Mouse (Mus musculus) embryonic facial prominence, embryonic 11.5 days (tissue): ENCODE results near the gene Scp2. TPM values are rescaled to one million over a fixed set of nuclear protein-coding genes. Genes with fewer than 3 reads are reported as not detected.

Experiments
- ATAC-seq: fragments of 200-750 bp; cut with Nextera tagmentation; replicated peaks from 2 replicates; pipeline ENCODE4 v1.8.0; 2017; ENCODE audit warnings: low read depth; ENCODE audit not compliant: insufficient number of reproducible peaks, low FRiP score, low TSS enrichment
- DNase-seq: peaks from one replicate; pipeline ENCODE4 v3.0.0-alpha.2; 2015; ENCODE audit warnings: low spot score
- H3K27ac ChIP-seq: fragments of 300-500 bp; sonication (generic); replicated peaks from 2 replicates; pipeline ENCODE4 v1.5.1; 2014; ENCODE audit warnings: mild to moderate bottlenecking, low read depth, low read length, control low read depth
- H3K27me3 ChIP-seq: fragments of 300-500 bp; sonication (generic); 2 replicates; pipeline ENCODE4 v1.6.1; 2014; ENCODE audit warnings: mild to moderate bottlenecking, low read length, moderate library complexity, mixed read lengths; ENCODE audit not compliant: control insufficient read depth, insufficient read depth
- H3K36me3 ChIP-seq: fragments of 300-500 bp; sonication (generic); replicated peaks from 2 replicates; pipeline ENCODE4 v1.6.1; 2014; ENCODE audit warnings: low read depth, mild to moderate bottlenecking, low read length, moderate library complexity, mixed read lengths; ENCODE audit not compliant: control insufficient read depth, insufficient read depth
- H3K4me1 ChIP-seq: fragments of 300-500 bp; sonication (generic); 2 replicates; pipeline ENCODE4 v1.6.1; 2014; ENCODE audit warnings: low read length, mixed read lengths; ENCODE audit not compliant: control insufficient read depth, insufficient read depth
- H3K4me2 ChIP-seq: fragments of 300-500 bp; sonication (generic); 2 replicates; pipeline ENCODE4 v1.6.1; 2014; ENCODE audit warnings: low read depth, mild to moderate bottlenecking, control low read depth, low read length, moderate library complexity
- H3K4me3 ChIP-seq: fragments of 300-500 bp; sonication (generic); 2 replicates; pipeline ENCODE4 v1.5.1; 2014; ENCODE audit warnings: low read depth, low read length, control low read depth
- H3K9ac ChIP-seq: fragments of 300-500 bp; sonication (generic); replicated peaks from 2 replicates; pipeline ENCODE4 v1.6.1; 2014; ENCODE audit warnings: mild to moderate bottlenecking, control low read depth, low read length
- H3K9me3 ChIP-seq: fragments of 300-500 bp; sonication (generic); replicated peaks from 2 replicates; pipeline ENCODE4 v1.6.1; 2016; ENCODE audit warnings: mild to moderate bottlenecking, low read length, inconsistent platforms, mixed read lengths; ENCODE audit not compliant: control insufficient read depth
- WGBS: fragments of 180-500 bp; shearing (Covaris S2); extraction: QIAGEN DNeasy Blood & Tissue Kit; methylation state at CpG from one replicate; pipeline ENCODE4 v1.1.7; 2014; 5-methylcytosine and 5-hydroxymethylcytosine counted together
- polyA plus RNA-seq: library from polyadenylated mRNA; unstranded; fragments of >200 nt; fragmentation: Nextera tagmentation; extraction: Ambion mirVana; gene quantifications from 2 replicates; pipeline ENCODE4 v1.2.1, GENCODE M21; 2014

Gene Scp2
- polyA plus RNA-seq, 1 experiment from 2014 or later: 183 TPM

DNA sequence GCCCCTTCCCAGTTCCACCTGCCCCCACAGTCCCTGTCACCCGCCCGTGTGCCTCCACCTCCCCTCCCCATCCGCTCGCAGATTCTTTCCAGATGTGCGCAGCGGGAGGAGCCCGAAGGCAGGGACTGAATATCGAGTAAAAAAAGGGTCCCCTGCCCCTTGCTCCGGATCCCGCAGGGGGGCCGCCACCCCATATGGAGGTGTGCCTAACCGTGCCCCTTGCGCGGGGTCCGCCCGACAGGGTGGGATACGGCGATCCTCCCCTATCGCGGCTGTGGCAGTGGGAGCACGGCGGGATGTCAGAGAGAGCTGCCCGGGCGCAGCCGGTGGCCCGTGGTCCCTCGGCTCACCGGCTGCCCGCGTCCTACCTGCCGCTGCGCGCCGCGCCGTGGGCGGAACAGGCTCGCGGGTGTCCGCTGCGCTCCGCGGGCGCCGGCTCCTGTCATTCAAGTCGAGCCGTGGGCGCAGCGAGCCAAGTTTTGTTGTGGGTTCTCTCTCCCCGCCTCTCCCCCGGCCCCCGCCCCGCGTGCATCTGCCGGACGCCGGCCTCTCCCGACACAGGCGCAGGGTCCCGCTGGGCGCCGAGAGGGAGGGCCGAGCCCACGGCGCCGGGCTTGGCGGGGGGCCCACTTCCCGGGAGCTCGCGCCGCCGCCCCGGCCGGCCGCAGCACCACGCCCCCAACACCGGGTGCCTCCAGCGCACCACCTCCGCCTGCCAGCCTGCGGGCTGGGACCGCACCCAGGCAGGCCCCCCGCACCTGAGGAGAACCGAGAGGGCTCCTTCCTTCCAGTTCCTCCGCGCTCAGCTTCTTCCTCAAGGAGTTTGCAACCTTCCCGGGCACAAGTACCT lies 113.1 kb downstream of the Scp2 start:
- ATAC-seq (0 out of 2 replicates have a peak, but pooled peaks have one; percentile 27), DNase-seq (peak; percentile 62)
- under 1% methylated on average over 77 of the region's 86 CpGs for WGBS
- Histone ChIP-seq H3K4me2 (peak overlapping the region; percentile 98), H3K4me1 (peaks cover 5% of the 10 kb centered on the region; the same call in 1 of the 2 replicates), H3K27me3 (peaks cover 20% of the 10 kb centered on the region), H3K4me3 (peak overlapping the region; percentile 61), H3K9me3 (no peaks in the 10 kb centered on the region), H3K9ac (peak overlapping the region; percentile 59), H3K27ac (no peak overlapping the region), H3K36me3 (no peaks in the 10 kb centered on the region)

DNA sequence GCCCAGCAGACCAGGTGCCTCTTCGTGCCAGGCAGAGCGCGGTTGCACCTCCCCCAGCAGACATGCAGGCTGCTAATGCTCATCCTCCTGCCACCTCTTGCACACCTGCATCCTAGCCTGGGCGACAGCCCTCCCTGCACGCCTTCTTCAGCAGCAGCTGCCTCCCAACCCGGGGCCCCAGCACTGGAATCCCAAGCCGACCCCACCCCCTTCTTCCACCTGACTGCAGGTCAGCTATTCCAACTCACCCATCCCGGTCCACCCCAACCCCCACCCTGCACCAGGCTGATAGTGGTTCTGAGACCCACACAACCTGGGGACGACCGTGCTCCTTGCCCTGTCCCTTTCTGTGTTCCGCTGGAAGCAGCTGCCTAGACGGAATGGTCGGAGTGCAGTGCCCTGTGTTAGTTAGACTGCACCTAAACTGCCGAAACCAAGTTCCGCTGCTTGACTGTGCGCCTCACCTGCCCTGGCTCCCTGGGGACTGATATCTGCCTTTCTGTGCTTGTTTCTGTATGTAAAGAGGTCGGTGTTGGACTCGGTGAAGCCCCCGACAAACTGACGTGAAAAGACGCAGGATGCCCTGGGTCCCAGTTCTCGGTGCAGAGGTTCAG lies 113.8 kb downstream of the Scp2 start:
- 2% methylated on average over 22 of the region's 22 CpGs for WGBS
- Histone ChIP-seq H3K9me3 (no peaks in the 10 kb centered on the region), H3K27me3 (peaks cover 20% of the 10 kb centered on the region), H3K4me1 (peaks cover 5% of the 10 kb centered on the region; the same call in 1 of the 2 replicates), H3K4me2 (peak overlapping the region; percentile 98), H3K36me3 (no peaks in the 10 kb centered on the region), H3K4me3 (peak overlapping the region; percentile 61), H3K9ac (no peak overlapping the region; the same call in 1 of the 2 replicates), H3K27ac (no peak overlapping the region)
- ATAC-seq: no peak
- peak; percentile 25 for DNase-seq

DNA sequence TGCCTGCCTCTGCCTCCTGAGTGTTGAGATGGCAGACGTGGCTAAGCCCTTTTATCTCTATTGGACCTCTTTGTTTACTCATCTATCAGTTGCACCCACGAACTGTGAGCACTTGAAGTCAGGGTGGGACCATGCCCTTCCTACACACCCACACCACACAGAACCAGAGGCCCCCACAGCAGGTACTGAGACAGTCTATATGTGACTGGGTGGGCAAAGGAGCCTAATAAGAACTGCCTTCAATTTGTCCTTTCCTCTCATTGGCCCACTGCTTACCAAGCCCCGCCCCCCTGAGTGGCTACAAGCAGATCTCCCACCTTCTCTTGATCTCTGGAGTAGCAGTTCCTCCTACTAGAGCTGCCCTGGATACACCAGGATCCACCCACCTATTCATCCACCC lies 118.6 kb downstream of the Scp2 start:
- no peak overlapping the region for H3K27ac ChIP-seq
- H3K36me3 ChIP-seq: no peaks in the 10 kb centered on the region
- H3K4me3 ChIP-seq: no peak overlapping the region
- H3K9ac ChIP-seq: no peak overlapping the region
- WGBS: 30% methylated on average over 3 of the region's 3 CpGs
- ATAC-seq: no peak
- H3K4me1 ChIP-seq: peaks cover 4% of the 10 kb centered on the region; the same call in 1 of the 2 replicates
- H3K9me3 ChIP-seq: no peaks in the 10 kb centered on the region
- peaks cover 11% of the 10 kb centered on the region for H3K27me3 ChIP-seq
- no peak overlapping the region for H3K4me2 ChIP-seq
- DNase-seq: no peak

DNA sequence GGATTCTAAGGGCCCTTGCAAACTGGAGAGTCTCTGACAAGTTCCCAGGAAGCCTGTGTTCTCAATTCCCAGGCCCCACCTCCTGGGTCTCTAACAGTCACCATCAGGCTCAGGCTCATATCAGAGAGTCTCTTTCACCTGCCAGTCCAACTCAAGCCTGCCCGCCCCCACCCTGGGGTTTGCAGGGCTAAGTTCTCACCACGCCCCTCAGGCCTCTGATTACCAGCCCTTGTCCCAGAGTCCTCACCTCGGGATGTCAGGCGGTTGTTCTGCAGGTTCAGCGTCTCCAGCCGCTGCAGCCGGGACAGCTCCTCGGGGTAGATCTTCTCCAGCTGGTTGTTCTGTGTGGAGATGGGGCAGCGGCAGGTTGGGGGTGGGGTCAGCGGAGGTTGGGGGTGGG lies 119.5 kb downstream of the Scp2 start:
- no peaks in the 10 kb centered on the region for H3K36me3 ChIP-seq
- no peak overlapping the region for H3K4me3 ChIP-seq
- H3K27me3 ChIP-seq: peaks cover 2% of the 10 kb centered on the region; the same call in 1 of the 2 replicates
- H3K4me1 ChIP-seq: no peaks in the 10 kb centered on the region
- H3K9ac ChIP-seq: no peak overlapping the region
- peak; percentile 51 for DNase-seq
- H3K27ac ChIP-seq: no peak overlapping the region
- WGBS: 3% methylated on average over 10 of the region's 10 CpGs
- H3K4me2 ChIP-seq: peak overlapping the region; percentile 16; the same call in 1 of the 2 replicates
- H3K9me3 ChIP-seq: no peaks in the 10 kb centered on the region
- no peak; the same call in 1 of the 2 replicates for ATAC-seq

DNA sequence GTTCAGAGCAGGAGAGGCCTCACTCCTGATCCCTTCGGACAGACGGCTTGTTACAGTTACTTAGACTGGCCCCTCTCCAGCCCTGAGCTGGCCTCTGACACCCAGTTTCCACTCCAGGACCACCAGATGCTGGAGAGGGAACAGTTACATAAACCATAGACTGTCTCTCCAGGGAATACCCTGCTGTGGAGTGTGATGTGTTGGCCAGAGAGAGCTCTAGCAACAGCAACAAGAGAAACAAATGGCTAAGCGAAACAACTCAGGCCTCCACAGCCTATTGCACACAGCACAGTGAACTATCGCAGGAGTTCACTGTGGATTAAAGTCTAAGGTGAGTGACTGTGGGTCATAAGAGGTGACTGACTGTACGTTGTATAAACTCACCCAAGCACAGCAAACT lies 120.2 kb downstream of the Scp2 start:
- no peak for ATAC-seq
- DNase-seq: no peak
- H3K27me3 ChIP-seq: no peaks in the 10 kb centered on the region

DNA sequence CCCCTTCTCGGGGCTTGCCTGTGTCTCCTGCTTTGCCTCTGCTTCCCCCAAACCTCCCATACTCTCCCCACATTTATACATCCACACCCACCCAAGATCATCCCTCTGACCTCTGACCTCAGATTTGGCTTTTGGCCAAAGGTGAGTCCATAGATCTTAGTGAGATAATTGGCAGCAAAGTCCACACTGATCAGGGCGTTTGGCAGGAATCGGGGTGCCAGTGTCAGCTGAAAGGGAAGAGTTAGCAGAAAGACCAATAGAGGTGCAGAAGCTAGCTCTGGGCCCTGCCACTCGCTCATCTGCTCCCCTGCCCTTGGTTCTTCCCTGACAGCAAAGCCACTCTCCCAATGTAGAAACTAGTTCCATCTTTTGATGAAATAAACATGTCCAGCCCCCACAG lies 121.6 kb downstream of the Scp2 start:
- H3K9ac ChIP-seq: no peak overlapping the region
- ATAC-seq: no peak
- no peaks in the 10 kb centered on the region for H3K9me3 ChIP-seq
- peaks cover 4% of the 10 kb centered on the region; the same call in 1 of the 2 replicates for H3K4me1 ChIP-seq
- no peak overlapping the region for H3K4me2 ChIP-seq
- WGBS: 81% methylated on average over 4 of the region's 4 CpGs
- H3K27me3 ChIP-seq: no peaks in the 10 kb centered on the region
- H3K36me3 ChIP-seq: no peaks in the 10 kb centered on the region
- DNase-seq: no peak
- H3K27ac ChIP-seq: no peak overlapping the region
- H3K4me3 ChIP-seq: no peak overlapping the region

More for the DNA sequence above, 120.2 kb downstream of the Scp2 start:
- Histone ChIP-seq H3K4me3 (no peak overlapping the region), H3K27ac (no peak overlapping the region), H3K36me3 (no peaks in the 10 kb centered on the region), H3K4me1 (no peaks in the 10 kb centered on the region), H3K9ac (no peak overlapping the region), H3K4me2 (no peak overlapping the region), H3K9me3 (no peaks in the 10 kb centered on the region)
- WGBS: 59% methylated on average over 5 of the region's 5 CpGs

DNA sequence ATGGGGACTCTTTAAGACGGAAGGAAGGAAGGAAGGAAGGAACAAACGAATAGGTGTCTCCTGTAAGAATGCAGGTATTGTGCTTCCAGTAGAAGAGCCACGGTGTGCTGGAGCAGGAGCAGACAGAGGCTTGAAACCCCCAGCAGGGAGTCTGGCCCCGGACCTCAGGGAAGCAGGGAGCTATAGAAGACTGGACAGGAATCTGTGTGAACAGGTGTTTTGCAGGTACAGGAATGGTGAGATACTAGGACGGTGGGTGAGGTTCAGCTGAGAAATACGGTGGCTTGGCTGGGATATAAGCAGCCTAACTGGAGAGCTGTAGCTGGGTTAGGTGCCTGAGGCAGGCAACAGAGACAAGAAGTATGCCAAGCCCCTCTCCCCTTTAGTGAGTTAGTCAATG lies 124.6 kb downstream of the Scp2 start:
- Histone ChIP-seq H3K4me2 (no peak overlapping the region), H3K9ac (no peak overlapping the region), H3K27ac (no peak overlapping the region), H3K36me3 (no peaks in the 10 kb centered on the region), H3K27me3 (no peaks in the 10 kb centered on the region), H3K4me1 (peaks cover 4% of the 10 kb centered on the region; the same call in 1 of the 2 replicates), H3K4me3 (no peak overlapping the region), H3K9me3 (no peaks in the 10 kb centered on the region)
- DNase-seq (no peak), ATAC-seq (no peak)
- WGBS: 88% methylated on average over 6 of the region's 6 CpGs
